Mouse (Mus musculus): Measurements from ENCODE around the gene Rreb1. TPM values are rescaled to one million over a fixed set of nuclear protein-coding genes. Genes with fewer than 3 reads are reported as not detected.

Gene Rreb1
- 24.9 and 25.3 TPM in 2 replicates for total RNA-seq (2017)

- ATAC-seq (ENCODE audit: extremely low read depth, insufficient number of reproducible peaks, low FRiP score, poor library complexity, severe bottlenecking): peak; percentile 23; the same call in 1 of the 2 replicates
Observed at GRCm38 (mm10) chr13:37778147-37778593, at the start of gene Rreb1. Gene Rreb1 (plus strand): TSS chr13:37778400.

GRCm38 (mm10) chr13:37728551-37728950 is 49.6 kb upstream of the Rreb1 start:
- no peak for ATAC-seq (ENCODE audit: extremely low read depth, insufficient number of reproducible peaks, low FRiP score, poor library complexity, severe bottlenecking)

- no peak for ATAC-seq (ENCODE audit: extremely low read depth, insufficient number of reproducible peaks, low FRiP score, poor library complexity, severe bottlenecking)
Observed at GRCm38 (mm10) chr13:37731914-37732693, 46.1 kb upstream of the Rreb1 start.

GRCm38 (mm10) chr13:37734501-37734900 is 43.7 kb upstream of the Rreb1 start:
- ATAC-seq (ENCODE audit: extremely low read depth, insufficient number of reproducible peaks, low FRiP score, poor library complexity, severe bottlenecking): no peak

GRCm38 (mm10) chr13:37740111-37740510 is 38.1 kb upstream of the Rreb1 start:
- no peak for ATAC-seq (ENCODE audit: extremely low read depth, insufficient number of reproducible peaks, low FRiP score, poor library complexity, severe bottlenecking)

- ATAC-seq (ENCODE audit: extremely low read depth, insufficient number of reproducible peaks, low FRiP score, poor library complexity, severe bottlenecking): no peak
Observed at GRCm38 (mm10) chr13:37740752-37741151, 37.4 kb upstream of the Rreb1 start.

GRCm38 (mm10) chr13:37742248-37742647 is 36.0 kb upstream of the Rreb1 start:
- no peak for ATAC-seq (ENCODE audit: extremely low read depth, insufficient number of reproducible peaks, low FRiP score, poor library complexity, severe bottlenecking)

- ATAC-seq (ENCODE audit: extremely low read depth, insufficient number of reproducible peaks, low FRiP score, poor library complexity, severe bottlenecking): no peak
Observed at GRCm38 (mm10) chr13:37747504-37747903, 30.7 kb upstream of the Rreb1 start.

- no peak for ATAC-seq (ENCODE audit: extremely low read depth, insufficient number of reproducible peaks, low FRiP score, poor library complexity, severe bottlenecking)
Observed at GRCm38 (mm10) chr13:37749485-37749884, 28.7 kb upstream of the Rreb1 start.

- peak; percentile 71 for ATAC-seq (ENCODE audit: extremely low read depth, insufficient number of reproducible peaks, low FRiP score, poor library complexity, severe bottlenecking)
Observed at GRCm38 (mm10) chr13:37751154-37751950, 26.8 kb upstream of the Rreb1 start.

- no peak for ATAC-seq (ENCODE audit: extremely low read depth, insufficient number of reproducible peaks, low FRiP score, poor library complexity, severe bottlenecking)
Observed at GRCm38 (mm10) chr13:37759341-37760012, 18.7 kb upstream of the Rreb1 start.

- no peak for ATAC-seq (ENCODE audit: extremely low read depth, insufficient number of reproducible peaks, low FRiP score, poor library complexity, severe bottlenecking)
Observed at GRCm38 (mm10) chr13:37760013-37760342, 18.2 kb upstream of the Rreb1 start.

- ATAC-seq (ENCODE audit: extremely low read depth, insufficient number of reproducible peaks, low FRiP score, poor library complexity, severe bottlenecking): no peak
Observed at GRCm38 (mm10) chr13:37760373-37760772, 17.8 kb upstream of the Rreb1 start.

GRCm38 (mm10) chr13:37760957-37761941 is 17.0 kb upstream of the Rreb1 start:
- ATAC-seq (ENCODE audit: extremely low read depth, insufficient number of reproducible peaks, low FRiP score, poor library complexity, severe bottlenecking): no peak

GRCm38 (mm10) chr13:37763800-37764407 is 14.3 kb upstream of the Rreb1 start:
- ATAC-seq (ENCODE audit: extremely low read depth, insufficient number of reproducible peaks, low FRiP score, poor library complexity, severe bottlenecking): no peak

- no peak for ATAC-seq (ENCODE audit: extremely low read depth, insufficient number of reproducible peaks, low FRiP score, poor library complexity, severe bottlenecking)
Observed at GRCm38 (mm10) chr13:37769777-37770176, 8.4 kb upstream of the Rreb1 start.

GRCm38 (mm10) chr13:37773476-37773875 is 4.7 kb upstream of the Rreb1 start:
- no peak for ATAC-seq (ENCODE audit: extremely low read depth, insufficient number of reproducible peaks, low FRiP score, poor library complexity, severe bottlenecking)

- no peak for ATAC-seq (ENCODE audit: extremely low read depth, insufficient number of reproducible peaks, low FRiP score, poor library complexity, severe bottlenecking)
Observed at GRCm38 (mm10) chr13:37776675-37777074, 1.5 kb upstream of the Rreb1 start.
